Mouse (Mus musculus) CH12.LX (cell line): ENCODE results near the gene F2rl3.

Source experiments
- CHD2 ChIP-seq: IDR thresholded peaks from 2 replicates; pipeline ENCODE4 v1.6.1; 2011; ENCODE audit warnings: low read length, improper control_type of control experiment
- CTCF ChIP-seq, 2 experiments: IDR thresholded peaks in 1 of 2; conservative IDR thresholded peaks in 1 of 2; 2 replicates each; pipeline ENCODE4 v1.5.1; 2011 to 2012; ENCODE audit warnings: low read depth in 2 of 2, low read length in 2 of 2, improper control_type of control experiment in 1 of 2, inconsistent platforms in 1 of 2, mild to moderate bottlenecking in 1 of 2, moderate library complexity in 1 of 2
- EP300 ChIP-seq: IDR thresholded peaks from 2 replicates; pipeline ENCODE4 v1.6.1; 2011; ENCODE audit warnings: low read length, improper control_type of control experiment
- HCFC1 ChIP-seq: IDR thresholded peaks from 2 replicates; pipeline ENCODE4 v1.6.1; 2012; ENCODE audit warnings: low read depth, mild to moderate bottlenecking, inconsistent platforms, low read length, improper control_type of control experiment
- JUND ChIP-seq: conservative IDR thresholded peaks from 2 replicates; pipeline ENCODE4 v1.6.1; 2011; ENCODE audit warnings: low read depth, low read length, improper control_type of control experiment
- MAX ChIP-seq: IDR thresholded peaks from 2 replicates; pipeline ENCODE4 v1.6.1; 2011; ENCODE audit warnings: low read length, improper control_type of control experiment
- MAZ ChIP-seq: IDR thresholded peaks from 2 replicates; pipeline ENCODE4 v1.6.1; 2012; ENCODE audit warnings: low read depth, mild to moderate bottlenecking, inconsistent platforms, low read length, improper control_type of control experiment, moderate library complexity
- RAD21 ChIP-seq: IDR thresholded peaks from 2 replicates; pipeline ENCODE4 v1.6.1; 2011; ENCODE audit warnings: low read depth, mild to moderate bottlenecking, low read length, improper control_type of control experiment, moderate library complexity
- SIN3A ChIP-seq: IDR thresholded peaks from 2 replicates; pipeline ENCODE4 v1.6.1; 2012; ENCODE audit warnings: low read length, improper control_type of control experiment, inconsistent platforms

DNA sequence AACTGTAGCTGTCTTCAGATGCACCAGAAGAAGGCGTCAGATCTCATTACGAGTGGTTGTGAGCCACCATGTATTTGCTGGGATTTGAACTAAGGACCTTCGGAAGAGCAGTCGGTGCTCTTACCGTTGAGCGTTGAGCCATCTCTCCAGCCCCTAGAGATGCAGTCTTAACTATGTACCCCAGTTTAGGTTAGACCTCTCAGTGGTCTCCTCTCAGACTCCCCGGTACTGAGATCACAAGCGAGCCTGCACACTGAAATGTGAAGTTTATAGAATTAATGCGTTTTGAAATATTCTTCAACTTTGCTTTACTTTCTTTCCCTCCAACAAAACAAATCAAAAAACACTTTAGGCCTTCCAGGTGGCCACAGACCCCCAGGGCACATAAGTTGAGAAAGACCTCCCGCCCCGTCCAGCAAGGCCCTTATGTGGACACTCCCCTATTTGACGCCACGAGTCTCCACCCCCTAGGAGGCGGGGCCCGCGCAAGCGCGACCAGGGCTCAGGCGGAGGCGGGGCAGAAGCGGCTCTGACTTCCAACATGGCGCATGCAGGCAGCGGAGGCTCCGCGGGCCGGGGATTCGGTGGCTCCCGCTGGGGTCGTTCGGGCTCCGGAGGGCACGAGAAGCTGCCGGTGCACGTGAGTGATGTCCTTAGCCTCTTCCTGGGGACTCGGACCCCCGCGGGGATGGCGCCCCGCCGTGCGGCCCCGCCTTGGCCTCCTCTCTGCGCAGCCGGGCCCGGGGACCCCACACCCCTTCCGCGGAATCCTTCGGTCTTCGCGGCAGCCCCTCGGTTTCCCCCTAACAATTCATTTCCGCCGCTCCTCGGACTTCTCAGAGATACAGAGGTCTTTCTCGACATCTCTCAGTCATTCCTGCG is 38.7 kb upstream of the F2rl3 start, which contains the start of gene Sin3b:
- TF ChIP-seq CTCF (conservative IDR thresholded peaks at IDR 0.05 in 1 of 2, IDR thresholded peaks at IDR 0.05 in 1 of 2; ENCODE audit: low read depth in 2 of 2, low read length in 2 of 2) (no peak), CHD2 (no peak), MAX (no peak), RAD21 (no peak), EP300 (no peak), HCFC1 (peak; percentile 45; the same call in 1 of the 2 replicates), SIN3A (no peak; the same call in 1 of the 2 replicates), JUND (no peak), MAZ (no peak)
